Mouse (Mus musculus) myocyte (in vitro differentiated cells): ENCODE data around the gene Dnmbp.

Experiments used
- CEBPB ChIP-seq: IDR thresholded peaks from 2 replicates; pipeline ENCODE4 v1.6.1; 2011; ENCODE audit warnings: mild to moderate bottlenecking, moderate library complexity; ENCODE audit not compliant: poor library complexity, insufficient read depth, severe bottlenecking
- E2F4 ChIP-seq: IDR thresholded peaks from one replicate; pipeline ENCODE4 v1.6.1; 2011; ENCODE audit warnings: mild to moderate bottlenecking, control low read depth, moderate library complexity; ENCODE audit not compliant: insufficient read depth
- MYOD1 ChIP-seq, 3 experiments: IDR thresholded peaks; one replicate each; pipeline ENCODE4 v1.6.1; 2011; ENCODE audit warnings: control low read depth in 2 of 3, low read depth in 2 of 3, mild to moderate bottlenecking in 2 of 3, moderate library complexity in 1 of 3; ENCODE audit not compliant: insufficient read length in 2 of 3, control insufficient read depth in 1 of 3
- POLR2A ChIP-seq: IDR thresholded peaks from one replicate; pipeline ENCODE4 v1.6.1; 2011; ENCODE audit warnings: low read depth, mild to moderate bottlenecking, control low read depth, moderate library complexity; ENCODE audit not compliant: insufficient read length
- POLR2AphosphoS2 ChIP-seq: IDR thresholded peaks from one replicate; pipeline ENCODE4 v1.6.1; 2011; ENCODE audit warnings: low read depth, control low read depth; ENCODE audit not compliant: insufficient read length

- no peak for TF ChIP-seq MYOD1 (IDR thresholded peaks at IDR 0.05; ENCODE audit: control insufficient read depth in 1 of 3, insufficient read length in 2 of 3, low read depth in 2 of 3)
- TF ChIP-seq POLR2AphosphoS2 = no peak
- TF ChIP-seq POLR2A = no peak
- TF ChIP-seq CEBPB = no peak
- no peak for TF ChIP-seq E2F4
Measured at GRCm38 (mm10) chr19:43881615-43882014, 58.4 kb downstream of the Dnmbp start.
